Mouse (Mus musculus) E14TG2a.4 (cell line): ENCODE data around the gene Wnt7b.

Experiments used
- H3K27me3 ChIP-seq: 2 replicates; pipeline ENCODE4 v1.6.1; 2014; ENCODE audit warnings: low read length, control low read depth; ENCODE audit not compliant: insufficient read depth
- H3K36me3 ChIP-seq: 2 replicates; pipeline ENCODE4 v1.6.1; 2014; ENCODE audit warnings: low read length, control low read depth; ENCODE audit not compliant: insufficient read depth
- H3K4me1 ChIP-seq: replicated peaks from 2 replicates; pipeline ENCODE4 v1.6.1; 2014; ENCODE audit warnings: low read depth, low read length, control low read depth
- H3K4me3 ChIP-seq: replicated peaks from 2 replicates; pipeline ENCODE4 v1.5.1; 2014; ENCODE audit warnings: mild to moderate bottlenecking, low read length
- H3K9me3 ChIP-seq: 2 replicates; pipeline ENCODE4 v1.6.1; 2014; ENCODE audit warnings: low read length, control low read depth
- CTCF ChIP-seq: conservative IDR thresholded peaks from 2 replicates; pipeline ENCODE4 v1.5.1; 2014; ENCODE audit warnings: low read length
- NANOG ChIP-seq: IDR thresholded peaks from 2 replicates; pipeline ENCODE4 v1.6.1; 2014; ENCODE audit warnings: borderline replicate concordance, low read length, mixed read lengths
- POU5F1 ChIP-seq: IDR thresholded peaks from 2 replicates; pipeline ENCODE4 v1.6.1; 2014; ENCODE audit warnings: low read length, borderline replicate concordance

Gene Wnt7b

DNA sequence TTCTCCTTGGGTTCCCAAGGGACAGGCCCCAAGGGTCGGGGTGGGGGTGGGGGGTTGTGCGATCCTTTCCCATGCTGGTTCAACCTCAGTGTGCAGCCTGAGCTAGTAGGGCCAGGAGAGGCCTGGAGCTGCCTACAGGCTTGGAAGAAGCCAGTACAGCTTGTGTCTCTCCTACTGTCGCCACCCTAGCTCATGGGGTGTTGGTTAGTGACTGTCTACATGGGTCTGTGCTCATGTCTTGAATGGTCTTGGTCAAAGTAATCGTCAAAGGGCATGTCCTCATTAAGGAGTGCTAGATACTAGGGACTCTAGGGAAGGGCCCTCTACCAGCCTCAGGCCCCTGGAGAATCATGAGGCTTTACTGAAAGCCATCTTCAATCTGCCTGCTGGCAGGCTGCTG is 84.7 kb downstream of the Wnt7b start:
- no peaks in the 10 kb centered on the region for H3K9me3 ChIP-seq
- H3K27me3 ChIP-seq = peaks cover 67% of the 10 kb centered on the region
- TF ChIP-seq CTCF (no peak), POU5F1 (no peak), NANOG (no peak)
- peaks cover 26% of the 10 kb centered on the region for H3K4me1 ChIP-seq
- no peaks in the 10 kb centered on the region for H3K36me3 ChIP-seq
- H3K4me3 ChIP-seq = no peak overlapping the region

DNA sequence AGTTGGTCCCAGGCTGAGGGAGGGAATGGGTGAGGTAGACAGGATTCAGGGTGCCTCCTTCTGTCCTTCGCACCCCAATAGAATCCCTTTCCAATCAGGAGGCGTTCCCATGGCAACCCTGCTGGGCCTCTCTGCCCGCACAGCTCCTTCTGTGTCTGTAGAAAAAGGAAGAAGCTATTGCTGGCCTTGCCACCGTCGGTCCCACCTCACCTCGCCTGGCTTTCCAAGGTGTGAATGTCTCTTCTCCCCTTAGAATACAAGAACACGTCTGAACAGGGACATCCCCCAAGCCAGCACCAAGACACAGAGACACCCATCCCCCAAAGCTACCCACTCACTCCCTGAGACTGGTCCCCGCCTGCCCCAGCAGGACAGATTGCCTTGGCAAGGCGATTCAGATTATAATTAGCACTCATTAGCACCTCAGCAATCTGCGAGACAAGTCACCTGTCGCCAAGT is 88.1 kb downstream of the Wnt7b start:
- H3K9me3 ChIP-seq = no peaks in the 10 kb centered on the region
- peaks cover 80% of the 10 kb centered on the region for H3K27me3 ChIP-seq
- H3K4me3 ChIP-seq = 0 out of 2 replicates have a peak overlapping the region, but pooled peaks have one; percentile 26
- no peaks in the 10 kb centered on the region for H3K36me3 ChIP-seq
- TF ChIP-seq CTCF (no peak), POU5F1 (no peak), NANOG (no peak)
- H3K4me1 ChIP-seq = peaks cover 26% of the 10 kb centered on the region

DNA sequence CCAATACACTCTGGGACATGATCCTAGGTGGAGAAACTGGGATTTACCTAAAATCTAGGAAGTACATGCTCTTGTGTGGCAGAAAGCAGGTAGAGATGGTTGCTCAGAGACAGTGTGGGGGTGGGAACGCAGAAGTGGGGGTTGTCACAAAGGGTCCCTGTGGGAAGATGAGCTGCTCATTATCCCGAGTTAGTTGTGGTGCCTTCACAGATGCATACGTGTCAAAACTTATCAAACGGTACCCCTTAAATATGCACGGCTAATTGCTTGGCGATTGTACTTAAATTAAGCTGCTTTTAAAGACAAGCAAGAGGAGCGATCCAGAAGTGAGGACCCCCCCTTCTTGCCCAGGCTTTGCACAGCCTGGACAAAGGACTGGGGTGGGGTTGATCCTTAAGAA is 92.5 kb downstream of the Wnt7b start:
- H3K27me3 ChIP-seq = peaks cover 48% of the 10 kb centered on the region
- H3K36me3 ChIP-seq = no peaks in the 10 kb centered on the region
- H3K4me1 ChIP-seq = peaks cover 14% of the 10 kb centered on the region
- no peaks in the 10 kb centered on the region for H3K9me3 ChIP-seq
- TF ChIP-seq NANOG = no peak
- TF ChIP-seq CTCF = no peak
- TF ChIP-seq POU5F1 = no peak
- no peak overlapping the region for H3K4me3 ChIP-seq

GRCm38 (mm10) chr15:85488900-85489299 is 93.4 kb downstream of the Wnt7b start:
- Histone ChIP-seq H3K36me3 (no peaks in the 10 kb centered on the region), H3K27me3 (peaks cover 45% of the 10 kb centered on the region), H3K4me3 (no peak overlapping the region), H3K9me3 (no peaks in the 10 kb centered on the region), H3K4me1 (peaks cover 5% of the 10 kb centered on the region)
- no peak for TF ChIP-seq POU5F1
- no peak for TF ChIP-seq CTCF
- no peak for TF ChIP-seq NANOG
